Mouse (Mus musculus): ENCODE results near the gene Tmeff2.
"Not testable (repeated sequence)": the region's sequence is repeated elsewhere in the genome, so short reads cannot be mapped to it uniquely, and the experiment has no call there.

Tmeff2 gene

GRCm38 (mm10) chr1:50900386-50900785, at the start of gene Tmeff2:
Gene Tmeff2 (plus strand): TSS chr1:50900647.
- DNase-seq: not testable (repeated sequence)

GRCm38 (mm10) chr1:50861515-50861914, 38.9 kb upstream of the Tmeff2 start:
- no peak for DNase-seq

- no peak for DNase-seq
Observed at GRCm38 (mm10) chr1:50897696-50898095, 2.8 kb upstream of the Tmeff2 start.

- DNase-seq: no peak
Observed at GRCm38 (mm10) chr1:50924838-50925355, 24.4 kb downstream of the Tmeff2 start.

- DNase-seq: no peak
Observed at GRCm38 (mm10) chr1:50925356-50925921, 25.0 kb downstream of the Tmeff2 start.

GRCm38 (mm10) chr1:50926374-50927060, 26.1 kb downstream of the Tmeff2 start:
- no peak for DNase-seq

- DNase-seq: peak; percentile 73
Observed at GRCm38 (mm10) chr1:50927077-50927611, 26.7 kb downstream of the Tmeff2 start.

- DNase-seq: no peak
Observed at GRCm38 (mm10) chr1:50927679-50928187, 27.3 kb downstream of the Tmeff2 start.

GRCm38 (mm10) chr1:50928776-50929175, 28.3 kb downstream of the Tmeff2 start:
- DNase-seq: no peak

- DNase-seq: no peak
Observed at GRCm38 (mm10) chr1:50935076-50935475, 34.6 kb downstream of the Tmeff2 start.

- DNase-seq: no peak
Observed at GRCm38 (mm10) chr1:50935484-50935883, 35.0 kb downstream of the Tmeff2 start.

GRCm38 (mm10) chr1:50940131-50941039, 39.9 kb downstream of the Tmeff2 start:
- DNase-seq: peak; percentile 24

GRCm38 (mm10) chr1:50948575-50948974, 48.1 kb downstream of the Tmeff2 start:
- no peak for DNase-seq

- no peak for DNase-seq
Observed at GRCm38 (mm10) chr1:50958844-50959243, 58.4 kb downstream of the Tmeff2 start.

GRCm38 (mm10) chr1:50961954-50962648, 61.7 kb downstream of the Tmeff2 start:
- peak; percentile 90 for DNase-seq

GRCm38 (mm10) chr1:50962649-50963000, 62.2 kb downstream of the Tmeff2 start:
- no peak for DNase-seq

- DNase-seq: no peak
Observed at GRCm38 (mm10) chr1:50969685-50970084, 69.2 kb downstream of the Tmeff2 start.

- peak; percentile 9 for DNase-seq
Observed at GRCm38 (mm10) chr1:50970853-50971252, 70.4 kb downstream of the Tmeff2 start.

GRCm38 (mm10) chr1:50972509-50973436, 72.3 kb downstream of the Tmeff2 start:
- DNase-seq: no peak

- DNase-seq: peak; percentile 15
Observed at GRCm38 (mm10) chr1:50979358-50980081, 79.1 kb downstream of the Tmeff2 start.

Measured in lung, postnatal 36 days (tissue).